Mouse (Mus musculus) kidney, postnatal 14 days (tissue): ENCODE measurements at regions not wholly inside any gene's neighbourhood (a gene's known extent, or its start where the extent isn't known, plus 50 kb on each side); places are given as distances from the start of the nearest gene placed in this dataset.

ENCODE experiments used
- DNase-seq: peaks from one replicate; pipeline ENCODE4 v3.0.0; 2022; ENCODE audit warnings: mixed read lengths

DNA sequence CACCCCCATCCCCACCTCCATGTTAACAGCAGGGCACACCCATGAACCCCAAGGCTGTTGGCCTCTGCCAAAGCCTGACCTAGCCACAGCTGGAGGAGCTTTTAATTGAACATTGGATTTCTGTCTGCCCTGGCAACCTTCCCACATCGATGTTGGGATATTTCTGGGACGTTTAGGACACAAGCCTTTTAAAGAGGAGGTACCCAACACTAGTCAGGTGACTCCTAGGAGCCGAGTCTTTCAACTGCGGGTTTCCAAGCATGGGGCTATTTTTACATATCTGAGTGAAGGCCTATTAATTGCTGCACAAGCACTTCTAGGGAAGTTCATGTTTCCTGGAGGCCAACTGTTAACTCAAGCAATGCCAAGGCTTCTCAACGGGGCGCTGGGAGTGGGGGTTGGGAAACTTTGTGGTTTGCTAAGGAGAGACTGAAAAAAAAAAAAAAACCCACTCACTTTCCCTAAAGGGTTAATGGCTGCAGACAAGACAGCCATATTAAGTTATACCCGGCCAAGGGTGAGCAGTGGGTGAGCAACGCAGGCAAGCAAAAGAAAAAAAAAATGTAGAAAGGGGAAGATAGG is 213.3 kb downstream of the Bcl2l11 start:
- DNase-seq: peak; percentile 52

DNA sequence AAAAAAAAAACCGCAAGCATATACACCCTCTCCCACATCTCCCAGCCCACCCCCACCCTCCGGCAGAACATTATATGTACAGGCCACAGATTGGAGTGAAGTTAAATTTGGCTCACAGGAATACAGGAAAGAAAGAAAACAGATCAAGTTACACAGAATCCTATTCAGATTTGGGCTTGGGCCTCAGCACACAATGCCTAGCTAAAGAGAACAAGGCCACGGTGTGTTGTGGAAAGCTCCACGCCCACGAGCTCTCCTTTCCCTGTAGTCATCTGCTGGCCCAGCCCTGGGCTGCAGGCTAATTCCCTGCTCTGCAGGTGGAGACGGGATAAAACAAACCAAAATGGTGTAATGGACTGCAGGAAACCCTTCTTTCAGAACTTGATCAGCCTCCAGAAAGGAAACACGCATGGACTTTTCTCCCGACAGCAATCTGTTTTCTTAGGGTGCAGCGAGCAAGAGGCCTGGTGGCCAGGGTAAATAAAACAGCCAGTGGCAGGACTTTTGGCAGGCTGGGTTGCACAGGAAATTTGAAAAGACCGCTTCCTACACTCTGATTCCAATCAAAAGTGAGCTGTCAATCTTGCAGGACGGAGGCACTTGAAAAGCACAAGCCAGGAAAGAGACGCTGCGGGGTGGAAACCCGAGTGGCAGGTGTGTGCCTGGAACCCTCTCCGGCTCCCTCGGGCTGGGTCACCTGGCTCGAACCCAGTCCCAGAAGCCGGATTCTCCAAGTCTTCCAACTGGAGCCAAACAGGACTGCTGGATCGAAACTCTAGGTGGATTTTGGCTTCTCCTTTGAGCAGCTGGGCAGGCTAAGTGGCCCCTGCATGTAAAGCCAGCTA is 214.0 kb downstream of the Bcl2l11 start:
- DNase-seq: peak; percentile 54

DNA sequence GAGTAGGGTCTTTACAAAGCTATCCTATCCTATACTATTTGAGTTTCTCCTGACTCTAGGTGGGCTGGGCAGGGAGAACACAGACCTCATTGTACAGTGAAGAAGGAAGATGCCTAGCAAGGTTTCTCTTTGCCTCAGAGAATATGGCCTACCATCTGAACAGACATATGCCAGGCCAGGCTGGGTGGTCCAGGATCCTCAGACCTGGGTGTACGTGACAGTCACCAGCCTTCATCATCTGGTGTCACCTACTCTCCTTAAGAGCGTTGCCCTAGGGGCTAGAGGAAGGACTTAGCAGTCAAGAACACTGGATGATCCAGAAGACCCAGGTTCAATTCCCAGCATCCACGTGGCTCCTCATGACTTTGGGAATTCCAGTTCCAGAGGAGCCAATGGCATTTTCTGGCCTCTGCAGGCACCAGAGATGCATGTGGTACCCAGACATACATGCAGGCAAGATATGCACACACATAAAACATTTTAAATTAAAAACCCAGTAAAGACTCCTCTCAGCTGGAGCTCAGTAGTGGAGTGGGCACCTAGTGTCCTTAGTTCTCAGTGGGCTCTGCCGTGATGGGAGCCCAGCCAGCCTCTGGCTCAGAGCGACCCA is 214.9 kb downstream of the Bcl2l11 start:
- DNase-seq: no peak

DNA sequence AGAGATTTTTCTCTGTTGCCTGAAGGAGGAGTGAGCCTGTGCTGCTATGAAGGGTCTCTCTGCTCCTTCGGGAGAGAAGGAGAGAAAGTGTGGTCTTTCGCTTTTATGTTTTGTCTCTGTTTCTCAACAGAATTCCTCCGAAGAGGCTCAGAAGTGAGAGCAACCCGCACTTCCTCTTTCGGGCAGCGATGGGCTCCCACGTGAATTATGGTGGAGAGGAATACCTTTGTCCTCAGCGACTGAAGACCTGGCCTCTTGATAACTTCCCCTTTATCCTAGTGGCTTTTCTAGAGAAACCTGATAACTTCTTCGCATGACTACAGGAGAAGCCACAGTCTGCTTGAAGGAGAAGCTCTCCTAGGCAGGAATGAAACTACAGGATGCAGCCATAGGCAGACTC is 216.4 kb downstream of the Bcl2l11 start:
- no peak for DNase-seq

DNA sequence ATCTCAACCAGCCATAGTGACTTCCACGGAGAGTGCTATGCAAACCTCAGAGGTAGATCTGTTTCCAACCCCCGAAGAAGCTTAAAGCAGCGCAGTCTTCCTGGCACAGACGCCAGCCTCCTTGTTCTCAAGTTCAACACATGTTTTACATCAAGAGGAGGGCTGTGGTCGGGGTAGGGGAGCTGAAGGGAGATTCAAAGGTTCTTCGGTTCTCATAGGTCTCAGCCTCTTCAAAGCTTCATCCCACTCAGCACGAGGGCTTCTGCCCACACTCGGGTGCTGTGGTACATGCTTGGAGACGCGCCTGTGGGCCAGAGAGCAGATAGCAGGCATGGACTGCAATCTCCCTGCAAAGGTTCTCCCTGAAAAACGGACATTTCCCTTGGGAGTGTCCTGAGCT is 219.7 kb downstream of the Bcl2l11 start:
- no peak for DNase-seq

DNA sequence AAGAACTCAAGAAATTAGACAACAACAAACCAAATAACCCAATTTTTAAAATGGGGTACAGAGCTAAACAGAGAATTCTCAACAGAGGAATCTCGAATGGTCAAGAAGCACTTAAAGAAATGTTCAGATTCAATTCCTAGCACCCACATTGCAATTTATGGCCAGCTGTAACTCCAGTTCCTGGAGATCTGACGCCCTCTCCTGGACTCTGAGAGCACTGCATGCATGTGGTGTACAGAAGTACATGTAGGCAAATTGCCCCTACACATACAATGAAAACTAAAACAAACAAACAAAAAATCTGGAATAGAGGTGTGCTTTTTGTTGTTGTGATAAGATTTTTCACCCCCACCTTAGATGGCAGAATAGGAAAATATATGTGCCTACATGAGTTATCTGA is 222.7 kb downstream of the Bcl2l11 start:
- DNase-seq: no peak

DNA sequence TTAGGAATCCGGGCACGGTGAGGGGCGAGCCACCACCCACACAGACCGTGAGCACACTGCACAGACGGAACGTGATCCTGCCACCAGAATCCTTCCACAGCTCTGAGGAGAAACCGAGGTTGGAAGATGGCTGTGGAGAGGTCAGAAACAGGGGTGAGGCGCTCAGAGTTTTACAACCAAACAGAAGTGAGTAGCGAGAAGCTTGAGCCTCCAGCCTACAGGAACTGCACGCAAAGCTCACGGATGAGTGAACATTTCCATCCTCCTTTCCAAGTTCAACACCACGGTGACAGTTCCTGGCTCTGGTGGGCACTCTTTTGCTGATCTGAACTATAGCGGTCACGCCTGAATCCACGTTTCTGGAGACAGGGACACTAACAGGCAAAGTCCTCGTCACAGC is 225.6 kb downstream of the Bcl2l11 start:
- DNase-seq: no peak

DNA sequence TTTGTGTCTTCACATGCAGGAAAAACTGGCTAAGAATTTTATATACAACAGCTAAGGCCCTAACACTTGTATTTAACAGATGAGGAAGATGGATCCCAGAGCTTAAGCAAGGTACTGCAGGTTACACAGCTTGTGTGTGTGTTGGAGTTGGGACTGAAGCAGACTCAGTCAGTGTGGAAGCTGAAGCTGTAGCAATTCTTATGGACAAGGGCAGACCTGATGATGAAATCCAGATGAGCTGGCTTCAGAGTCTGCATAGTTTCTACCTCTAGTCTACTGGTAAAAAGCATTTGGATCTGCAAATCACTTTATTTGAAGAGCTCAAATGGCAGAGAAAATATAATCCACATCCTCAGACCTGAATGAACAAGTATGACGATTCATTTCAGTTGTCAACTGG is 226.7 kb downstream of the Bcl2l11 start:
- DNase-seq: no peak

DNA sequence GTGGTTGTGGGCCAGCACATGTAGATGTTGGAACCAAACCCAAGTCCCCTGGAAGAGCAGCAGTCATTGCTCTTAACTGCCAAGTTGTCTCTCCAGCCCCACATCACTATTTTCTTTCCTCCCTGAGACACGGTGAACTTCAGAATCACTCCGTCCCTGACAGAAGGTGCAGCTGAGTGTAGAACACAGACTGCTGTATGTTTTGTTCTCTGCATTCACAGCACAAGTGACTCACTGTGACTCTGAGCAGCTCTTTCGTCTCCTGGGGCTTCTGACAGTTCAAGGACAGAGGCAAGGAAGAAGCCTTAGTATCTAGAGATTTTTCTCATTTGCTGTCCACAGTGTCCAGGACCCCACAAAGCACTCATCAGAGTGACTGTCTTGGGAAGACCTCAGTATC is 227.6 kb downstream of the Bcl2l11 start:
- DNase-seq: no peak

DNA sequence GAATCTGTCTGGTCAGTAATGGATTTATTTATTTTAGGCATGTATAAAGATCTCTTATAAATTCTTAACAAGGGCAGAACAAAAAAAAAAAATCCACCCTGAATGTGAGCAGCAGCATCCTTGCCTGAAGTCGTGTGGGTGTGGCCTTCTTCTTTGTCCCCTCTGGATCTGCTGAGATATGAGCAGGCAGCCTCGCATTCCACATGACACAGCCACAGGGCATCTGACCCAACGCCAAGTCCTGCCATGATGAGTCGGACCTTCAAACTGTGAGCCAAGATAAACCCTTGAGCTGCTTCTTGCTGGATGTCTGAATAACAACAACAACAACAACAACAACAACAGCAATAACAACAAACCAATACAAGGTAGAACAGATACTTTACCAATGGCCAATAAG is 230.5 kb downstream of the Bcl2l11 start:
- DNase-seq: no peak

DNA sequence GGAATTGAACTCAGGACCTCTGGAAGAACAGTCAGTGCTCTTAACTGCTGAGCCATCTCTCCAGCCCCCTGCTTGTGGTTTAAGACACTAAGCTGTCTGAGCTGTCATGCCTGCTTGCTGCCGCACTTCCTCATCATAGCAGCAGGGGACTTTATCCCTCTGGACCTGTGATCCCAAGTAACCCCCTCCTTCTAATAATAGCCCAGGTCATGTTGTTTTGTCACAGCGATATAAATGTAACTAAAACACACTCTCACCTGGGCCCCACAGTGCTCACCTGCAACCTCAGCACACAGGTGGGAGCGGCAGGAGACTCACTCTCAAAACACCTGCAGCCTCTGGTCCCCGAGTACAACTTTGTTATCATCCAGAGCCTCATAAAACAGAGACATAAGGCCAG is 231.9 kb upstream of the Spdye4c start:
- DNase-seq: no peak

DNA sequence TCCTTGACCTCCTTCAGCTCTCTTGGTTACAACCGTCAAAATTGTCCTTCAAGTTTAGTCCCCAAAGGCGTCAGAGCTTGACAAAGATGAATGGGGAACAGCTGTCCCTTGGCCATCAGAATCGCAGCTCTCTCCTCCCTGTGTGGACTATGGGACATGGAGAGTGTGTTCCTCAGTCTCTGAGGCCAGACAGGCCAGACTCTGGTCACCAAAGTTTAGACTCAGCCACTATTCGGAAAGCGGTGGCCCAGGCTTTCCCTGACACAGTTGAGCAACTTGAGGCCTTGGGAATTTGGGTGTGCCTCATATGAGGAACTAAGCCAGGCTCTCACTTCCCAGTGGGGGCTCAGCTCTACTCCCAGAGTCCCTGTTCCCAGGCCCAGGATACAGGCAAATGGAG is 230.5 kb upstream of the Spdye4c start:
- DNase-seq: no peak

DNA sequence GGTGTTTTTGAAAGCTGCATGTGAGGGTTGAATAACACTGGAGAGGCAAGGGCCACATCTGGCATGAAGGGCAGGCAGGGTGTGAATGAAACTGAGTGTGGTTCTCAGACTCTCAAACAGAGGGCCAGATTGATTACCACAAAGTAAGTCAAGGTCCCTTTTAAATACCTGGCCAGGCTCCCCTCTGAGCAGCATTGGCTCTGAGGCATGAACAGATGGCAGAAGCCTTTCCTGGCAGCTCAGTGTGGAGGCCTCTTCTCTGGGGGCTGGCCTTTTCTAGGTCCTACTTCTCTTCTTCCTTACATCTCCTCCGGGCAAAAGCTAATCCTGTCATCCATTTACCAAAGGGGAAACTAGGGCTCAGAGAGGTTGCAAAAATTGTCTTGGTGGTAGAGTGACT is 229.6 kb upstream of the Spdye4c start:
- DNase-seq: no peak

DNA sequence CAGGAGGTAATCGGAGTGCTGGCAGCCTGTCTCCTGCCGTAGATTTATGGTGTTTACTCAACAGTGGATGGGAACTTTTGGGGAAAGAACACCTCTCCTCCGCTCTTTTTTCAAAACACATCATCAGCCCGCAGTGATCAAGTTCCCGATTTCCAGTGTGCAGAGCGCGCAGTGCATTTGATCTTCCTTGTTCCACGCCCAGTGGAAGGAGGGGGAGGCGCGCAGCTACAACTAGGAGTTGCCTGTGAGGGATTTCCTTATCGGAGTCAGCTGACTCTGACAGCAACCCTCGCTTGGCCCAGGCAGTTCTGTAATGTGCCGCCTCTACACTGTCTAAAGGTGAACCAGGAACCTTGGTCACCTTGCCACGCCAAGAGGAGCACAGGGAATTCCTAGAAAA is 226.8 kb upstream of the Spdye4c start:
- DNase-seq: peak; percentile 63

DNA sequence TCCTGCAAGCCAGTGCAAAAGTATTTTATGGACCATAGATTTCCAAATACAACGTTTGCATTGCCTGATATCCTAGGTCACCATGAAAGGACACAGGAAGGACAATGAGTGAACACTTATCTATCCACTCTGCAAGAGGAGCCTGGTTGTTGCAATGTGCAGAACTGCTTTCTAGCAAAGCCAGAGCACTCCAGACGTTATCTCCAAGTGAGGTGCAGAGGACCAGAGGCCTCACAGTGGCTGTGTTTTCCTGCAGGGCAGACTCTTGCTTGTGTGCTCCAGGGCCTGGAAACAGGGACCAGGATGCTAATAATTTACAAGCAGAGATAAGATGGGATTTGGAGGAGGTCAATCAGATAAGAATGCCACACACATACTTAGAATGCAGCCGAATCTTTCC is 226.0 kb upstream of the Spdye4c start:
- no peak for DNase-seq

DNA sequence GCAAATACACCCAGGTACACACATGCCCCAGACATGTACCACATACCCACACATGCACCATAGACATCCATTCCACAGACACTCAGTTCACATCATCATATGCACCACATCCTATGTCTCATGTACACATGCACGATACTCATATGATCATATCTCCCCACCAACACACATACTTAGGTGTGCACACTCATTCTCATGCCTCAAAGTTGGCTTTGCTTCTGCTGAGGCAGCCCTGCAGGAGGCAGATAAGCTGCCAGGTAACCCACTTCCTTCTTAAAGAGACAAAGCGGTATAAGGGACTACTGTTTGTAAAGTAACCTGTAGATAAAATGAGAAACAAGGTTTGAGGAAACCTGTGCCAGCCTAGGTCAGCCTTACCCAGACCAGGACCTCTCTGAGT is 225.2 kb upstream of the Spdye4c start:
- no peak for DNase-seq

DNA sequence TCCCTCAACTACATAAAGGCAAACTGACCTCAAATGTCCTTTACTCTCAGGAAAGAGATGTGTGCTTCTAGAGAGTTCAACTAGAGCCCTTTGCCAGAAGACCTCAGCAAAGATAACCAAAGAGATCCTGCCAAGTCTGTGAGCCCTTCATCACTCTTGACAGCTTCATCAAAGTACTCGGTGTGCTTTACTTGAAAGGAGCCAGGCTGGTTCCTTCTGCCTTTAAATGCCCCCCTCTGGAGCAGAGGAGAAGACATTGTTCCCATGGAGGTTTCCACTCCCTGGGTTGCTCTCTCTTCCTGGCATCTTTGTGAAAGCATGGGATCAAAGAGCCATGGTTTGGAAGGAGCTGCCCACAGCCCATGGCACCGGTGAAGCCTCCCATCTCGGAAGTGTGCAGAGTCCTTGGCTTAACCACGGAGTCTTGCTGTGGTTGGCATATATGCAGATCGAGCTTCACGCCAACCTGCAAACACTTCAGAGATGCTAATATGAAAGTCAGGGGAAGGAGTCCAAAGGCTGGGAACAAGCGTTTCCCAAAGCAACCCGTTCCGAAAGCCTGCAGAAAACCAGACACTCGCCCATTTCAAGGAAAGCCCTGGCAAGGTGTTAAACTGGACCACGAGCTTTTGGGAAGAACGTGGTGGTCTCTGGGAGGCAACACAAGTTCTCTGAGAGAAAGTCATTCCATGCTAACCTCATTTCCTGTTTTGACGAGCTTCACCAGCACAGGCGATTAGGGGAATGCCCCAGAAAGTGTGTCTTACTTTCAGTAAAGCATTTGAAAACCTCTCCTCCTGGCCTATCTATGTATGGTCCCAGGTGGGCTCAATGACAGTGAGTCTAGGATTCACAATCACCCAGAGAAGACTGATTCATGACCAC is 223.5 kb upstream of the Spdye4c start:
- no peak for DNase-seq

DNA sequence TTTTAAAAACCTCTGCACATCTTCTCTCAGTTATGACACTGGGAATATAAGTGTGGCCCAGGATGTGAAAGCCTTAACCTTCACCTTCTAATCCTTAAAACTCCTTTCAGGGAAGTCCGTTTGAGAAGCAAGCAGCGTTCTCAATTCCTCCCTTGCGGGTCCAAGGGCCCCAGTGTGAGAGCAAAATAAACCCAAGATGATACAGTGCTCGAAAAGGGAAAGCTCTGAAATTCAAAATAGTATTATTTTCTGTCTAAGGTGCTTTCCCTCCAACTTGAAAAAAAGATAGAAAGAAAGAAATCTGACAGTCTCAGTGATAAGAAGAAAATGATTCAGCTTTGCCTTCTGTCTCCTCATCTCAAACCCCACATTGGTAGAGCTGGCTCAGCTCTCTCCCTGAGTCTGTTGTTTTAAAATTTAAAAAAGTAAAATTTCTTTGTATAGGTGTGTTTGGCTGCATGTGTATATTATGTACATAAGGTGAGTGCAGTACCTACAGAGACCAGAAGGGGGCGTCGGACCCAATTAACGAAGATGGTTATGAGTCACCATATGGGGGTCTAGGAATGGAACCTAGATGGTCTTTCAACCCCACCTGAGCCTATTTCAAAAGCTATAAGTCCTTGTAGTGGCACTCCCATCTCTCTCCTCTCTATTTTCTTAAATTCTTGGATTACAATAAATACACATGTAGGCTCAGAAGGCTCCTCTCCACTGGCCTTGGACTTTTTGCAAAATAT is 222.3 kb upstream of the Spdye4c start:
- DNase-seq: no peak

DNA sequence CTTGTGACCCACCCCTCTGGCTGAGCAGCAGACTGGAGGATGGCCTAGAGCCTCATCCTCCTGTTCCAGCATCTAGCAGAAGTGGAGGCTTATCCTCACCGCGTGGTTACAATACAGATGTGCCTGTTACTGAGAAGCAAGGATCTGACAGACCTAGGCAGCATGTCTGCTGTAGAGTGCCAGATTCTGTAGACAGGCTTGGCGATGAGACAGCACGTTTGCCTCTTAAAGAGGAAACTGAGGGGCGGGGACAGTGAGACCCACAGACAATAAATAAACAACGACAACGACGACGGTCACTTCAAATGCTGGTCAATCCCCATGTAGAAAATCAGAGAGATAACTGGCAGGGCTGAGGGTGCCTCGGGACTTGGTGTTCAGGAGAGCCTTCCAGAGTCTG is 220.2 kb upstream of the Spdye4c start:
- DNase-seq: no peak

DNA sequence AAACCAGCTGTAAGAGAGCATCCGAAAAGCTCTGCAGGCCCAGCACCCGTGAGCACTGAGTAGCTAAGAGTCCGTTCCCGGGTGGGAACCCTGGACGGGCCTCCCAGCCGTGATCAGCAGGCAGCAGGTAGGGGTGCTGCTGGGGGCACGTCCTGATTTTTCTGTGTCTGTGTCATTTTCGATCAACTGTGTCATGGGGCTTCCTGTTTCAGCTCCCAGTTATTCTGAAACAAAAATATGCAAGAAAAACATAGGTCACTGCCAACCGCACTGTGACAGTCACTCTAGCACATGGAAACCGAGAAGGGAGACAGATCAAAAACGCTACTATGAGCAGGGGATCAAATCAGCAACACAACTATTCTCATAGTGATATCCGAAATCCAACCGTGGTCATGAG is 218.8 kb upstream of the Spdye4c start:
- no peak for DNase-seq

DNA sequence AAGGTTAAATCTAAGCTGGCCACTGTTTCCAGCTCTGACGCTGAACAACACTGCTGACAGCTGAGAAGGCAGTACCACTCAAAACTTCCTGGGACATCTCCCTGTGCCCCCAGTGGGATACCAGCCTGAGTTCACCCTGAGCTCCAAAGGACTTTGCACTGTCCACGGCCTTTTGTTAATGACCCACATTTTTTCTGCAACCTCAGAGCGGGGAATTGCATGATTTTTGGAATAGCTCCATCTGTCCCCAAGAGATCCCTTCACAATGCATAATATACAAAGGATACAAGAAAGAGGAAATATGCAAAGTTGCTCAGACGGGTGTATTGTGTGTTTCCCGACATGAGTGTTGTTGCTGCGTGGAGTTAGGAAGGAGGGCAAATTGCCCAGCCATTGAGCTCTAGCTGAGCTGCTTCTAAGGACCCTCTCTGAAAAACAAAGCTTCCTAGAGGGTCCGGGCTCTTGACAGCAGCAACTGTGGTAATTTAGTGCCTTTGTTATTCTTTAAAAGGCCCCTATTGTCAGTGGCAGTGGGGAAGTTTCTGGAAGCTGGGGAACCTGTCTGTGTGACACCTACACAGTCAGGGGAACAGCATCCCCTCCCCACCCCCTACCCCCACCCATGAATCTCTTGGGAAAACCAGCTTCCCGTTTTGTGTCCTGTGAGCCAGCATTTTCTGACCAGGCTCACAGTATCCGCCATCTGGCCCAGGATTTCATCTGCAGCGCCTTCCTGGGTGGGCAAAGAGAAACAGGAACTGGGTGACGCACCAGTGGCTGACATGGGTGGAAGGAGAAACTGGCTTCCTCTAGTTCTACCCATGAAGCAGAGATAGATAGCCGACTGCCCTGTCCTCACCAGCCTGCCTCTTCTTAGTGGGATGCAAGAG is 217.4 kb upstream of the Spdye4c start:
- peak; percentile 24 for DNase-seq

DNA sequence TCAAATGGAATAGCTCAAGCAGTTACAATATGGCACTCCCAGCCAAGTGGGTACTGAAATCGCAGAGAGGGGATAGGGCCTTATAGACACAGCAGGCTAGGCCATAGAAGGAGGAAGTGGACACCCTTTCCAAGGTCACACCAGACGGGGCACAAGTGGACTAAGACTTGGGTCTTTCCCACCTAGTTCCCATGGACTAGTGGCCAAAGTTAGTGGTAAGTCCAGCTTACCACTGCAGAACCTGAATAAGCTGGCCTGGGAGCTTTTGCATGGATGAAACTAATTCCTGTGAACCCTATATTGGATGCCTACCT is 216.8 kb upstream of the Spdye4c start:
- DNase-seq: no peak
